ENCODE assay signal across 8 mouse cellular contexts in genomic region chr12:99162188-99162587, GRCm38 (mm10).
DNase-seq lines count a peak whose midpoint lies in the region; ATAC-seq and TF ChIP-seq lines count a peak whose summit lies in the region.

No protein-coding gene starts in this region.

- peak; percentile 24 to 45 for DNase-seq in cerebellum, postnatal 14 days
- DNase-seq in cerebellum, adult 11-12 months = no peak
- DNase-seq in testis, postnatal 14 days (ENCODE audit: low spot score) = no peak
- peak; percentile 21 to 56 for DNase-seq in thymus, adult 18-20 months
- DNase-seq in cerebellum, adult 2 months = no peak

- TF ChIP-seq CTCF in testis, adult 2 months (IDR thresholded peaks at IDR 0.05; ENCODE audit: control insufficient read depth, insufficient read depth, insufficient replicate concordance, low read depth, low read length) = no peak
- no peak for TF ChIP-seq CTCF in cerebellum, adult 2 months (IDR thresholded peaks at IDR 0.05; ENCODE audit: borderline replicate concordance, insufficient read depth, low read depth, low read length)

- H3K9ac ChIP-seq in intestine, embryonic 15.5 days = no peak overlapping the region

- H3K36me3 ChIP-seq in testis, adult 2 months (ENCODE audit: control insufficient read depth, insufficient read depth, low read length) = no peaks in the 10 kb centered on the region
- no peaks in the 10 kb centered on the region for H3K36me3 ChIP-seq in intestine, embryonic 15.5 days

- H3K4me3 ChIP-seq in testis, adult 2 months (ENCODE audit: control insufficient read depth, low read depth, low read length) = peak overlapping the region; percentile 77
- H3K4me3 ChIP-seq in cerebellum, adult 2 months (replicated peaks; ENCODE audit: insufficient read depth, low read depth, low read length) = no peak overlapping the region
- H3K4me3 ChIP-seq in intestine, embryonic 15.5 days (replicated peaks) = no peak overlapping the region

- 0 out of 2 replicates have a peak, but pooled peaks have one; percentile 35 for ATAC-seq in megakaryocyte, adult 5-6 weeks (ENCODE audit: poor library complexity, severe bottlenecking)
- ATAC-seq in intestine, embryonic 15.5 days = no peak

- no peaks in the 10 kb centered on the region for H3K27me3 ChIP-seq in testis, adult 2 months (ENCODE audit: control insufficient read depth, insufficient read depth, low read length)
- H3K27me3 ChIP-seq in cerebellum, adult 2 months (ENCODE audit: control insufficient read depth, insufficient read depth, low read length) = no peaks in the 10 kb centered on the region
- no peaks in the 10 kb centered on the region for H3K27me3 ChIP-seq in intestine, embryonic 15.5 days (replicated peaks)

- no peak for TF ChIP-seq POLR2A in testis, adult 2 months (IDR thresholded peaks at IDR 0.05; ENCODE audit: control insufficient read depth, low read depth, low read length)
- no peak for TF ChIP-seq POLR2A in cerebellum, adult 2 months (IDR thresholded peaks at IDR 0.05; ENCODE audit: borderline replicate concordance, insufficient read depth, low read length)

- H3K27ac ChIP-seq in testis, adult 2 months (ENCODE audit: control insufficient read depth, insufficient read depth, low read depth, low read length) = no peak overlapping the region
- H3K27ac ChIP-seq in cerebellum, adult 2 months (ENCODE audit: insufficient read depth, low read length) = no peak overlapping the region
- H3K27ac ChIP-seq in intestine, embryonic 15.5 days = no peak overlapping the region

- no peak overlapping the region for H3K4me2 ChIP-seq in intestine, embryonic 15.5 days (replicated peaks)

- H3K4me1 ChIP-seq in testis, adult 2 months (ENCODE audit: control insufficient read depth, insufficient read depth, low read length) = peaks cover 3% of the 10 kb centered on the region
- H3K4me1 ChIP-seq in cerebellum, adult 2 months (ENCODE audit: control insufficient read depth, insufficient read depth, low read length) = peaks cover 12% of the 10 kb centered on the region; the same call in 1 of the 2 replicates
- H3K4me1 ChIP-seq in intestine, embryonic 15.5 days (replicated peaks) = 0 out of 2 replicates have a peak, but pooled peaks cover 3% of the 10 kb centered on the region

- WGBS in cerebellum, adult 2 months = 65% methylated on average over 10 of the region's 10 CpGs
- 72% methylated on average over 10 of the region's 10 CpGs for WGBS in intestine, embryonic 15.5 days

- H3K9me3 ChIP-seq in intestine, embryonic 15.5 days = no peaks in the 10 kb centered on the region

Comparison
In these comparisons a context has a peak if more than half of its experiments do, and no peak if none do; other contexts are left out.
1. DNase-seq: peak in cerebellum, postnatal 14 days (2 of 2) and thymus, adult 18-20 months (2 of 2); none in cerebellum, adult 11-12 months (single experiment), testis, postnatal 14 days (single experiment) and cerebellum, adult 2 months (0 of 2).